Mouse (Mus musculus): ENCODE data around the gene Vps13d. TPM values are rescaled to one million over a fixed set of nuclear protein-coding genes. Genes with fewer than 3 reads are reported as not detected.
"Not testable (repeated sequence)": the region's sequence is repeated elsewhere in the genome, so short reads cannot be mapped to it uniquely, and the experiment has no call there.

Gene Vps13d
- total RNA-seq, 2 experiments from 2014 or later = 35.6 to 37.0 TPM

DNA sequence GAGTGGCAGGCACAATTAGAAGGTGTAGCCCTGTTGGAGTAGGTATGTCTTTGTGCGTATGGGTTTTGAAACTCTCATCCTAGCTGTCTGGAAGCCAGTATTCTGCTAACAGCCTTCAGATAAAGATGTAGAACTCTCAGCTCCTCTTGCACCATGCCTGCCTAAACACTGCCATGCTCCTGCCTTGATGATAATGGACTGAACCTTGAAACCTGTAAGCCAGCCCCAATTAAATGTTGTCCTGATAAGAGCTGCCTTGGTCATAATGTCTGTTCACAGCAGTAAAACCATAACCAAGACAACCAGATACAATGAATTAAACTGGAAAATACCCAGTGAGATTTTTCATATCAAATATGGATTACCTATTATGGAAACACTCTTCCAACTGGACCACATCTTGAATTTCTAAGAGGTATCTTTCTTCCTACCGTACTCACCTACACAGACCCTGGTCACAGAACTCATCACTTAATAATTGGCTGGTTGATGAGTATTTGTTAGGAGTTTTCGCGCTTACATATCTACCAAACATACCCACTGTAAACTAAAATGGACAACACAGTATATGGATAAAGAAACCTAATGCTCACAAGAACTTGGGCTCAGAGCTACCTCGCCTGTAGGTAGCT is 15.8 kb downstream of the Vps13d start:
- intact Hi-C loops (cut with DNase I) = no loop called here
- Histone ChIP-seq H3K27ac (no peak overlapping the region), H3K4me3 (no peak overlapping the region)
- TF ChIP-seq CTCF (IDR thresholded peaks at IDR 0.05) = no peak
- no peak for DNase-seq

DNA sequence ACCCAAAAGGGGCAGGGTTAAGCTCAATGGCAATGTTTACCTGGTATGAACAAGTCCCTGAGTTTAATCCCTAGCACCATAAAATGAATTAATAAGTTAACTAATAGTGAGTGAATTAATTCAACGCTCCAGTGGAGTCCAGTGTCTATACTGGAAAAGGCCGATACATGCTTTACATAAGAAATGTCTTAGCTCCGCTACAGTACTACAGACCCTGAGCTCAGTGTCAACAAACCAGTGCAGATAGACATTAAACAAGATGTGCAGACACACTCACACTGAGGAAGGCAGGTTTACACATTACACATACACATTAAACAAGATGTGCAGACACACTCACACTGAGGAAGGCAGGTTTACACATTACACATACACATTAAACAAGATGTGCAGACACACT is 29.3 kb downstream of the Vps13d start:
- intact Hi-C loops (cut with DNase I); DNase-seq; H3K27ac ChIP-seq; H3K4me3 ChIP-seq: not testable (repeated sequence)

DNA sequence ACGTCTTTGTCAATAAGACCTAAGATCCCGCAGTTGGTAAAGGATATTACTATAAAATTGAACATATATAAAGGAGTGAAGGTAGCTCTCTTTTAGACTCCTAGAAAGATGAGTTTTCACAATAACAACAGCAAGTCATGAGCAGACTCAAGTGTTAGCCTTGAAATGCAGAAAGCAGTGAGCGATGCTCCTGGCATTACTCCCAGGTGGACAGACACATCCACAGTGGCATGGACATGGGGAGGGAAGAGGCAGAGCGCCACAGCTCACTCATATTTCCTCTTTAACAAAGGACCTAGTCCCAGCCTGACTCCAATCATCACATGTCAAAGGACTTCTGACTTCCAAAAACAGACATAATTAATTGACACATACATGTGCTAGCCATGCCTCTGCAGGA is 30.7 kb downstream of the Vps13d start:
- intact Hi-C loops (cut with DNase I) = no loop called here
- Histone ChIP-seq H3K27ac (no peak overlapping the region), H3K4me3 (no peak overlapping the region)
- no peak for TF ChIP-seq CTCF (IDR thresholded peaks at IDR 0.05)
- no peak for DNase-seq

DNA sequence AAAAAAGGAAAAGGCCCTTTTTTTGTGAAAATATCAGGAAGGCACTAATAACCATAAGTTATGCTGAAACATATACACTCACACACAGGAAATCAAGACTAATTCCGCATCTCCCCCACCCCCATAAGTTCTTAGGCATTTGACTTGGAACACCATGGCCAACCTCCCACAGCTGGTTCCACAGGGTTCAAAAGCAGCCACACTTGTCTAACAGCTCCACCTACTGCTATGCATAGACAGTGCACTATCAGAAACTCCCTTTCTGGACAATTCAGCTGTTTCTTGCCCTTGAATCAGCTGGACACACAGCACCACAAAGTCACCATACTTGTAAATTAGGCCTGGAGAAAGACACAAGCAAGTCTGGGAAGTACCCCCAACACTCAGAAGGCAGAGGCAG is 33.6 kb downstream of the Vps13d start:
- intact Hi-C loops (cut with DNase I) = no loop called here
- Histone ChIP-seq H3K27ac (no peak overlapping the region), H3K4me3 (no peak overlapping the region)
- no peak for DNase-seq
- peak; percentile 50 for TF ChIP-seq CTCF (IDR thresholded peaks at IDR 0.05)

DNA sequence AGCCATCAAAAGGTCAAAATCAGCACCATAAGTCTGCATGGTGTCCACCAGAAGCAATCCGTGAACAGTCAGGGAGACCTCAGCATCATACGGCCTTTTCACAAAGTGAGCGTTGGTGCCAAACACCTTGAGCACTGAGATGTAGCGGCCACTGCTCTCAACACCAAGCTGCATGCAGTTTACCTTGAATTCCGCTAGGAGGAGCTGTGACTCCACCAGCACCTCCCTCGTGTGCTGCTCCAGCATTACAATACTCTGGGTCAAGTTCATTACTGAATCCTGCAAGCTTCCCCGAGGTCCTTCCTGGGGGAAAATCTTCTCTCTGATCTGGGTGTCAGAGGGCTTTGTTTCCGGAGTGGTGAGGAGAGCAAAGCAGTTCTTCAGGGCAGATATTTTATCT is 38.8 kb downstream of the Vps13d start:
- Histone ChIP-seq H3K27ac (no peak overlapping the region), H3K4me3 (no peak overlapping the region)
- TF ChIP-seq CTCF (IDR thresholded peaks at IDR 0.05) = no peak; the same call in 1 of the 2 replicates
- DNase-seq = peak; percentile 53
- intact Hi-C loops (cut with DNase I) = loop anchor here (1.0 to 2.0 kb wide), 4 partner anchors 36 to 139 kb away; no protein-coding TSS in a partner anchor

DNA sequence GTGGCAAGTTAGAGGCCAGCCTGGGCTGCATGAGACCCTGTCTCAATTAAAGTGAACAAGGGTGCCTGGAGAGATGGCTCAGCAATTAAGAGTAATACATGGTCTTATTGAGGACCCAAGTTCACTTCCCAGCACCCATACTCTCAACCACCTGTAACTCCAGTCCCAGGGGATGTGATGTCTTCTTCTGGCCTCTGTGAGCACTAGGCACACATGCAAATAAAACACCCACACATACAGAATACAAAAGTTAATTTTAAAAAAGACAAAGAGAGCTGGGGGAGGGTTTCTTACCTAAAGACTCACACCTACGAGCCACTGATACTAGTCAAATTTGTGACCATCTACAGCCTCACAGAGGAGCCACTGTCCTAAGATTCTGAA is 43.7 kb downstream of the Vps13d start:
- Histone ChIP-seq H3K4me3 (no peak overlapping the region), H3K27ac (no peak overlapping the region)
- no peak for DNase-seq
- TF ChIP-seq CTCF (IDR thresholded peaks at IDR 0.05) = no peak
- intact Hi-C loops (cut with DNase I) = no loop called here

DNA sequence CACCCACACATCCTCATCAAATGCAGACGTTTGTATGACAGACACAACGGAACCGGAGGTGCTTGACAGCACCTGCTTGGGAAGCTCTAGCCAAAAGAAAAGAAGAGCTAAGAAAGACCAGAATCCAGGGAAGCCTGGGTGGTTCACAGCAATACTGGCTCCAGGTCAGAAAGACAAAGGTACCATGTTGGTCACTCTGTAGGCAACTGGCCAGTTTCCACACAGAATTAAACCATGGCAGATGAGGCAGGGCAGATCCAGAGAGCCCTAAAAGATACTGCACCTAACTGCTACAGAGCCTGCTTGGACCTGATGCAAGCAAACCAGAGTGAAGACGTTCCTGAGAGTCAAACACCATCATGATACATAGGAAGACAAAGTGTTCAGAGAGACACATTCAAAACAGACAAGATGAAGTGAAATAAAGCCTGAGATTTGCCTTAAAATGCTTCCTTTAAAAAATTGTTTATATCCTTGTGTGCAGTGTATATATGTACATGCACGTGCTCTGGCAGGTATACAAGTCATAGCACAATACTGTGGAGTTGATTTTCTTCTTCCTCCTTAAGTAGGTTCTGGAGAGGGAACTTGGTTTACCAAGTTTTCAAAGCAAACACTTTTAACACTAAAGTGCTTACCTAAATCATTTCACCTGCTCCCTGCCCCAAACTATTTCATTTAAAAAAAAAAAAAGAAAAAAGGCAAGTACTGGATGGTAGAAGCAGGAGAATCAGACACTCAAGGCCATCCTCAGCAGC is 44.3 kb downstream of the Vps13d start:
- no peak for TF ChIP-seq CTCF (IDR thresholded peaks at IDR 0.05)
- intact Hi-C loops (cut with DNase I) = no loop called here
- no peak overlapping the region for H3K27ac ChIP-seq
- no peak for DNase-seq
- H3K4me3 ChIP-seq = no peak overlapping the region

DNA sequence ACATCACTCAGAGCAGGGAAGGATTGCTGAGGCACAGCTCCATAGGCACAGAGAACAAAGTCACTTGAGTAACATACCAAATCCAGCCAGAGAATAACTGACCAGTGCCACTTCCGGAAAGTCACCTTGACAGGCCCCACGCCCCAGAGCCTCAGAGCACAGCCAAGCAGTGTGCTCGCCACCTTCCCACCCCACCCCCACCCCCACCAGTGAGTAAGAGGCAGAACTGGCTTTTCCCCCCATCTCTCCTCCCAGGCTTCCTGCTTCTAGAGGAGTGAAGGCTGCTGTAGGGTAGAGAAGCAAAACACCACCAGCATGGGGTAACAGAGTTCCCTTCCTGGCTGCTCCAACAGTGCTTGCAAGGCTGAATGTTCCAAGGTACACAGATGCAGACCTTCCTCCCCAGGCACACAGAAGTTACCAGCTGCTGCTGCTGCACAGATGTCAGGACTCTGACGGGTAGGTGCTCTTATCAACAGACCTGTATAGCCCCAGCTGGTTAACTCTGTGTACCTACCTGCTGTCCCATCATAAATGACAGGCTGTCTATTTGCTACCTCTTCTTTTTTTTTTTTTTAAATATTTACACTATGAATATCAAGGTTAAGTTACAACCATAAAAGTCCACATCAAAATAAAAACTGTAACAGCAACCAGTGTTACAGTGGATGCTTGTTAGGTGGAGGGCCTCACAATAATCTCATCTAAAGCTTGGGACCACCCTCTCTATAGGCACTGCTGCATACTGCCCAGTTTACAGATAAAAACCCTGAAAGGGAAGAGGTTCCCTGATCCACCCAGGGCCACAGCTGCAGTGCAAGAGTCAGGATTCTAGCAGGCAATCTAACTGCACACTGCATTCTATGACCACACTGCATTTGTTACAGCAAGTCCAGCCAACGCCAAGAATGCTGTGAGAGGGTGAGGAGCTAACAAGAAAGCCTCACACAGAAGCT is 47.5 kb downstream of the Vps13d start:
- Histone ChIP-seq H3K4me3 (no peak overlapping the region), H3K27ac (no peak overlapping the region)
- no peak for TF ChIP-seq CTCF (IDR thresholded peaks at IDR 0.05)
- intact Hi-C loops (cut with DNase I) = no loop called here
- DNase-seq = no peak

DNA sequence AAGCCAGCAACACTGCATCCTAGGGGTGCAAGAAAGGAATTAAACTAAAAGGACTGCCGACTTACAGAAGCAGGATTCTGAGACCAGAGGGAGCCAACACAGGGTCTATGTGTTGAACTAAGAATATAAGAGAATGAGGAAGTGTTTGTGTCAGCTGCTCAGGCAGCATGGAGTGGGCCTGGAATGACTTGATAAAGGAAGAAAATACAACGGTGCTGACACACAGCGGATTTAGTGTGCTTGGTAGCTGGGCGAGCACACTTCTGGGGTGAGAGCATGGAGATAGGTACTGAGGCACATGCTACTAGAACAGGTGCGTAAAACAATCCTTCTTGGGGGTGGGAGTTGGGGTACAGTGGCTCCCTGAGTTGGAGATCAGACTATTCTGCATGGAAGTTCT is 51.3 kb downstream of the Vps13d start:
- TF ChIP-seq CTCF (IDR thresholded peaks at IDR 0.05) = no peak
- Histone ChIP-seq H3K4me3 (no peak overlapping the region), H3K27ac (no peak overlapping the region)
- intact Hi-C loops (cut with DNase I) = no loop called here
- DNase-seq = no peak

DNA sequence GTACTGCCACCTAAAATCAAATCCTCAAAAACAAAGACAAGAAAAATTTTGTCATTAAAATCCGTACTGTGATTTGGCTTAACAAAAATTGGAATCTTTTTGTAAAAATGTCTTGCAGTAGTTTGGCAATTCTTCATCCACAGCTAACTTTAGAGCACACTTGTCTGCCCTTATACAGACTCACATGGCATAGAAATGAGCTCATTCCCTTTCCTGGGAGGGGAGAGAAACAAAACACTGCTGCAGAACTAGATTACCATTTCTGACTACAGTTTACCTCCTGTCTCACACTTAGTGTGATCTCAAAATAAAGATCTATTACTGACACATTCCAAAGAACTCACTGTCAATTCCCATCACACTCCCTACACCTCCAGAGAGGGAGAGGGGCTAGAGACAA is 58.1 kb downstream of the Vps13d start:
- H3K27ac ChIP-seq = peak overlapping the region; percentile 38; the same call in 1 of the 2 replicates
- TF ChIP-seq CTCF (IDR thresholded peaks at IDR 0.05) = no peak
- no peak for DNase-seq
- intact Hi-C loops (cut with DNase I) = no loop called here
- H3K4me3 ChIP-seq = no peak overlapping the region

DNA sequence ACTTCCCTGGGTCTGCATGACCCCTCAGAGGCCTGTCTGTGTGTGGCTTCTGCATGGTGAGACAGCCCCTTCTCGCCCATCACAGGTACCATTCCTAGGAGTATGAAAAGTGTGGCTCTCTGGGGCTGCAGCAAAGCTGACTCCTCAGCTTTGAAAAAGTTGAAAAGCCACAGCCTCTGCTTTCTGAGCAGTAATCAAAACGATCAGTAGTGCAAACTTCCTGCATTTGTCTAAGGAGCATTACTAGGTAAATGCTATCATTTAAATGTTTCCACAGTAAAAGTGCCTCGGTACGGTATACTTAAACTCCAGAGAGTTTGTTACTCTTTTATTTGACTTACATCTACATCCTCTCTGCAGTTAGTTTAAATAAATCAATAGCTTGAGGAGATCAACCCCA is 59.3 kb downstream of the Vps13d start:
- peak overlapping the region; percentile 54; the same call in 1 of the 2 replicates for H3K27ac ChIP-seq
- no peak overlapping the region for H3K4me3 ChIP-seq
- DNase-seq = no peak
- no peak for TF ChIP-seq CTCF (IDR thresholded peaks at IDR 0.05)
- intact Hi-C loops (cut with DNase I) = no loop called here

DNA sequence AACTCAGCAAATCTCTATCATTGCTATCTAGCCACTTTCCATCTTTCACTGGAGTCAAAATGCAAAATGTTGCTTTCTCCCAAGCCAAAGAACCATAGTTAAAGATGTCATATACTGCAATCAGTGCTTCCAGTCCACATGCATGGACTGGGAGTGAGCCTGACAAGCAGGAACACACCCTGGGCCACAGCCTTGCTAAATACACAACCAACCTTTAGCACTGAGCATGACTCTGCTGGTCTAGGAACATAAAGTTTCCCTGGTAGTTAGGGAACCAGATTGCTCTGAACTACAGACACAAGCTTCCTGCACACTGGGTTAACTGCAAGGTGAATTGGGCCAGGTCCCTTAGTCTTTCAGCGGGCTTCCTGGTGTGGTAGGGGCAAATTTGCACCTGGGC is 64.0 kb downstream of the Vps13d start:
- no peak overlapping the region for H3K4me3 ChIP-seq
- intact Hi-C loops (cut with DNase I) = no loop called here
- no peak for DNase-seq
- TF ChIP-seq CTCF (IDR thresholded peaks at IDR 0.05) = no peak
- peak overlapping the region; percentile 58 for H3K27ac ChIP-seq

Data from gastrocnemius, adult 2 months (tissue).